ENCODE assay signal across 10 mouse cellular contexts in the genomic region with DNA sequence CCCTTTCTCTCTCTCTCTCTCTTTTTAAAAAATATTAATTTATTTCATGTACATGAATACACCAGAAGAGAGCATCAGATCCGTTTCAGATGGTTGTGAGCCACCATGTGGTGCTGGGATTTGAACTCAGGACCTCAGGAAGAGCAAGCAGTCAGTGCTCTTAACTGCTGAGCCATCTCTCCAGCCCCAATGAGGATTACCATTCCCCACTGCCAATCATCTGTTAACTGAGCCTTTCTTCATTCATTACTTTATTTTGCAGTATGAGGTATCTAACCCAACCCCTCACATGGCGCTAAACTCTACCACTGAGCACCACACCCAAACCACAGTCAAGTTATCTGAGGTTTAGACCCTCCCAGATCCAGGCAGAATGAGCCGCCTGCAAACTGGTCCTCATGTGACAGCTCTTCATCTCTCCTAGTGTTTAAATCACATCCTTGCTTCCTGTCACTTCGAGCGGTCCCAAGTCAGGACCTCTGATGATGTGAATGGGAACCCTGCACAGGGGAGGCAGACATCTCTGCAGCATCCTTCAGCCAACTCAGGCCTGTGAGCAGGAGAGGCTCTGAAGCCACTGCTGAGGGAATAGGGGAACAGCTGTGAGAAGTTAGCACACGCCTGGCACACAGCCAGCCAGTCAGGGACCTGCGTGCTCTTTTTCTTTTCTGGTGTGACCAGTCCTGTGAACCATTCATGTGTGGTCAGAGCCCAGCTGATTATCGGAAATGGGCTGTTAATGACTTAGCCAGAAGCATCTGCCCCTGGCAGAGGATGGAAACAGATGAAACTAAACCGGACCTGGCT. TPM values are rescaled to one million over a fixed set of nuclear protein-coding genes. Genes with fewer than 3 reads are reported as not detected.
DNase-seq lines count a peak whose midpoint lies in the region; ATAC-seq and TF ChIP-seq lines count a peak whose summit lies in the region.
"Had no signal": no experiment of that assay in that cellular context is flagged by ENCODE, and none has a peak within 500 bp of the region (broad histone marks: within the 10 kb centered on the region; RNA-seq: fewer than 3 reads in every experiment).

No protein-coding gene starts in this region.

- no peaks in the 10 kb centered on the region for H3K36me3 ChIP-seq in heart, postnatal 0 days (replicated peaks; ENCODE audit: control insufficient read depth, insufficient read depth, low read length)
- H3K36me3 ChIP-seq in heart, adult 2 months (ENCODE audit: control insufficient read depth, insufficient read depth, low read length): no peaks in the 10 kb centered on the region
- no peaks in the 10 kb centered on the region for H3K36me3 ChIP-seq in stomach, embryonic 16.5 days (ENCODE audit: control insufficient read depth, insufficient read depth, low read length)

- H3K9me3 ChIP-seq in heart, postnatal 0 days (replicated peaks; ENCODE audit: control insufficient read depth, low read length): no peaks in the 10 kb centered on the region
- no peaks in the 10 kb centered on the region for H3K9me3 ChIP-seq in stomach, embryonic 16.5 days (replicated peaks; ENCODE audit: control insufficient read depth, low read length)

- H3K9ac ChIP-seq in heart, postnatal 0 days (replicated peaks; ENCODE audit: low read depth, low read length): no peak overlapping the region
- no peak overlapping the region for H3K9ac ChIP-seq in heart, adult 2 months (ENCODE audit: low read depth, low read length)
- H3K9ac ChIP-seq in stomach, embryonic 16.5 days (ENCODE audit: low read length): peak overlapping the region; percentile 31; the same call in 1 of the 2 replicates

- no peaks in the 10 kb centered on the region for H3K27me3 ChIP-seq in heart, postnatal 0 days (ENCODE audit: control insufficient read depth, insufficient read depth, low read length)
- H3K27me3 ChIP-seq in heart, adult 2 months (ENCODE audit: control insufficient read depth, insufficient read depth, low read length): no peaks in the 10 kb centered on the region
- H3K27me3 ChIP-seq in stomach, embryonic 16.5 days (ENCODE audit: control insufficient read depth, insufficient read depth, low read length): no peaks in the 10 kb centered on the region

- TF ChIP-seq POLR2A in heart, adult 2 months (IDR thresholded peaks at IDR 0.05; ENCODE audit: insufficient read depth, low read depth, low read length): no peak

- H3K27ac ChIP-seq in heart, postnatal 0 days (ENCODE audit: low read depth): no peak overlapping the region
- no peak overlapping the region for H3K27ac ChIP-seq in heart, adult 2 months
- no peak overlapping the region for H3K27ac ChIP-seq in stomach, embryonic 16.5 days (ENCODE audit: low read length)

- intact Hi-C loops in heart, adult 2 months (cut with DNase I): no loop called here

- TF ChIP-seq CTCF in heart, postnatal 0 days (IDR thresholded peaks at IDR 0.05; ENCODE audit: low read depth): no peak
- no peak for TF ChIP-seq CTCF in heart, adult 2 months (IDR thresholded peaks at IDR 0.05)

- H3K79me2 ChIP-seq in heart, adult 2 months (replicated peaks; ENCODE audit: control insufficient read depth, insufficient read depth, low read length): no peaks in the 10 kb centered on the region

- WGBS in heart, postnatal 0 days: 33% methylated on average over 9 of the region's 9 CpGs
- 25% methylated on average over 9 of the region's 9 CpGs for WGBS in heart, adult 2 months
- WGBS in stomach, embryonic 16.5 days: 42% methylated on average over 9 of the region's 9 CpGs

- H3K4me3 ChIP-seq in heart, postnatal 0 days (ENCODE audit: low read depth, low read length): no peak overlapping the region
- H3K4me3 ChIP-seq in heart, adult 2 months: no peak overlapping the region
- no peak overlapping the region for H3K4me3 ChIP-seq in stomach, embryonic 16.5 days (replicated peaks; ENCODE audit: low read length)

- no peak overlapping the region for H3K4me2 ChIP-seq in heart, postnatal 0 days (ENCODE audit: low read depth, low read length)
- no peak overlapping the region for H3K4me2 ChIP-seq in stomach, embryonic 16.5 days (ENCODE audit: low read depth, low read length)

- H3K4me1 ChIP-seq in heart, postnatal 0 days (ENCODE audit: control insufficient read depth, insufficient read depth): no peaks in the 10 kb centered on the region
- H3K4me1 ChIP-seq in heart, adult 2 months (ENCODE audit: control insufficient read depth, insufficient read depth, low read length): no peaks in the 10 kb centered on the region
- H3K4me1 ChIP-seq in stomach, embryonic 16.5 days (ENCODE audit: control insufficient read depth, insufficient read depth, low read length): peaks cover 3% of the 10 kb centered on the region; the same call in 1 of the 2 replicates

- peak; percentile 14 for DNase-seq in heart, postnatal 0 days (ENCODE audit: low spot score)
- no peak for DNase-seq in heart, adult 2 months
- peak; percentile 12 for DNase-seq in thymus, postnatal 0 days (ENCODE audit: low spot score)
- DNase-seq in thymus, postnatal 14 days: no peak
- peak; percentile 24 for DNase-seq in kidney, postnatal 14 days
- DNase-seq in urinary bladder, postnatal 36 days (ENCODE audit: low spot score in 2 of 2): no peak
- DNase-seq in adrenal gland, adult 2 months: no peak

- ATAC-seq in heart, postnatal 0 days (ENCODE audit: insufficient read depth, low read depth): no peak; the same call in 1 of the 2 replicates
- ATAC-seq in stomach, embryonic 16.5 days (ENCODE audit: insufficient read depth, low FRiP score): peak; percentile 58; the same call in 1 of the 2 replicates

- no peak for TF ChIP-seq EP300 in heart, postnatal 0 days (IDR thresholded peaks at IDR 0.05; ENCODE audit: low read depth)
- TF ChIP-seq EP300 in heart, adult 2 months (IDR thresholded peaks at IDR 0.05; ENCODE audit: insufficient read depth, low read depth, low read length): no peak

RNA-seq across cellular contexts. Expression of a gene that starts 12.1 kb away (rescaled TPM):
- total RNA-seq in heart, postnatal 0 days (2014; rRNA removed; ENCODE audit: low replicate concordance): not detected in 2 replicates
- polyA plus RNA-seq in heart, postnatal 0 days (2015; fragmentation: Nextera tagmentation; extraction: Ambion mirVana): not detected in 2 replicates
- total RNA-seq in heart, adult 2 months (2021): not detected
- polyA plus RNA-seq in heart, adult 2 months (2012; rRNA removed): not detected in 2 replicates
- polyA plus RNA-seq in thymus, postnatal 0 days (2015; fragmentation: Nextera tagmentation; extraction: Ambion mirVana): 0.57 and 0.60 TPM in 2 replicates
- polyA plus RNA-seq in stomach, embryonic 16.5 days (2015; fragmentation: Nextera tagmentation; extraction: Ambion mirVana): not detected in 2 replicates
- under 1 TPM in 1 of 2 experiments, not detected in 1; 0.21 TPM for total RNA-seq in adrenal gland, adult 2 months (2021)
- polyA plus RNA-seq in adrenal gland, adult 2 months (2012; rRNA removed): 0.98 and 1.1 TPM in 2 replicates
- polyA plus RNA-seq: neural tube, embryonic 14.5 days had no signal

RNA-seq across cellular contexts. Expression of a gene that starts 19.1 kb away (rescaled TPM):
- 0.08 and 6.6 TPM in 2 replicates for total RNA-seq in heart, postnatal 0 days (2014; rRNA removed; ENCODE audit: low replicate concordance)
- 0.11 TPM in 1 of 2 replicates, not detected in the other for polyA plus RNA-seq in heart, postnatal 0 days (2015; fragmentation: Nextera tagmentation; extraction: Ambion mirVana)
- not detected for total RNA-seq in heart, adult 2 months (2021)
- polyA plus RNA-seq in heart, adult 2 months (2012; rRNA removed): 0.49 TPM in 1 of 2 replicates, not detected in the other
- 6.1 and 6.4 TPM in 2 replicates for polyA plus RNA-seq in thymus, postnatal 0 days (2015; fragmentation: Nextera tagmentation; extraction: Ambion mirVana)
- 19.3 and 26.8 TPM in 2 replicates for polyA plus RNA-seq in stomach, embryonic 16.5 days (2015; fragmentation: Nextera tagmentation; extraction: Ambion mirVana)
- under 1 TPM; 0.14 to 0.46 TPM for total RNA-seq in adrenal gland, adult 2 months (2021)
- 0.12 and 0.21 TPM in 2 replicates for polyA plus RNA-seq in adrenal gland, adult 2 months (2012; rRNA removed)

RNA-seq across cellular contexts. Expression of a gene that starts 22.9 kb away (rescaled TPM):
- not detected in 2 replicates for total RNA-seq in heart, postnatal 0 days (2014; rRNA removed; ENCODE audit: low replicate concordance)
- 0.10 TPM in 1 of 2 replicates, not detected in the other for polyA plus RNA-seq in heart, postnatal 0 days (2015; fragmentation: Nextera tagmentation; extraction: Ambion mirVana)
- total RNA-seq in heart, adult 2 months (2021): not detected
- not detected in 2 replicates for polyA plus RNA-seq in heart, adult 2 months (2012; rRNA removed)
- 0.04 and 0.13 TPM in 2 replicates for polyA plus RNA-seq in thymus, postnatal 0 days (2015; fragmentation: Nextera tagmentation; extraction: Ambion mirVana)
- polyA plus RNA-seq in stomach, embryonic 16.5 days (2015; fragmentation: Nextera tagmentation; extraction: Ambion mirVana): 0.13 and 0.22 TPM in 2 replicates
- not detected for total RNA-seq in adrenal gland, adult 2 months (2021)
- not detected in 2 replicates for polyA plus RNA-seq in adrenal gland, adult 2 months (2012; rRNA removed)
- polyA plus RNA-seq: heart, embryonic 16.5 days had no signal

RNA-seq across cellular contexts. Expression of a gene that starts 40.8 kb away (rescaled TPM):
- 38.4 and 39.8 TPM in 2 replicates for total RNA-seq in heart, postnatal 0 days (2014; rRNA removed; ENCODE audit: low replicate concordance)
- polyA plus RNA-seq in heart, postnatal 0 days (2015; fragmentation: Nextera tagmentation; extraction: Ambion mirVana): 25.8 and 28.5 TPM in 2 replicates
- total RNA-seq in heart, adult 2 months (2021): 10 to 100 TPM; 28.3 to 28.8 TPM
- 21.6 and 34.2 TPM in 2 replicates for polyA plus RNA-seq in heart, adult 2 months (2012; rRNA removed)
- 26.2 and 29.8 TPM in 2 replicates for polyA plus RNA-seq in thymus, postnatal 0 days (2015; fragmentation: Nextera tagmentation; extraction: Ambion mirVana)
- 43.0 and 45.8 TPM in 2 replicates for polyA plus RNA-seq in stomach, embryonic 16.5 days (2015; fragmentation: Nextera tagmentation; extraction: Ambion mirVana)
- 10 to 100 TPM; 43.9 to 49.4 TPM for total RNA-seq in adrenal gland, adult 2 months (2021)
- 17.9 and 23.3 TPM in 2 replicates for polyA plus RNA-seq in adrenal gland, adult 2 months (2012; rRNA removed)

RNA-seq across cellular contexts. Expression of a gene that starts 53.4 kb away (rescaled TPM):
- total RNA-seq in heart, postnatal 0 days (2014; rRNA removed; ENCODE audit: low replicate concordance): 10.5 TPM in 1 of 2 replicates, not detected in the other
- 9.3 and 10.5 TPM in 2 replicates for polyA plus RNA-seq in heart, postnatal 0 days (2015; fragmentation: Nextera tagmentation; extraction: Ambion mirVana)
- 1 to 10 TPM; 4.1 to 5.8 TPM for total RNA-seq in heart, adult 2 months (2021)
- 9.0 and 19.2 TPM in 2 replicates for polyA plus RNA-seq in heart, adult 2 months (2012; rRNA removed)
- 1,124 and 1,206 TPM in 2 replicates for polyA plus RNA-seq in thymus, postnatal 0 days (2015; fragmentation: Nextera tagmentation; extraction: Ambion mirVana)
- 25.8 and 44.2 TPM in 2 replicates for polyA plus RNA-seq in stomach, embryonic 16.5 days (2015; fragmentation: Nextera tagmentation; extraction: Ambion mirVana)
- total RNA-seq in adrenal gland, adult 2 months (2021): 10 to 100 TPM; 17.0 to 23.2 TPM
- 9.5 and 9.7 TPM in 2 replicates for polyA plus RNA-seq in adrenal gland, adult 2 months (2012; rRNA removed)

Comparison
In these comparisons a context has a peak if more than half of its experiments do, and no peak if none do; other contexts are left out.
1. DNase-seq: peak in heart, postnatal 0 days (single experiment), thymus, postnatal 0 days (single experiment) and kidney, postnatal 14 days (single experiment); none in heart, adult 2 months (0 of 2), thymus, postnatal 14 days (single experiment), urinary bladder, postnatal 36 days (0 of 2) and adrenal gland, adult 2 months (single experiment).